Mouse (Mus musculus) lung, adult 2 months (tissue): Measurements from ENCODE around the gene Smyd3. TPM values are rescaled to one million over a fixed set of nuclear protein-coding genes. Genes with fewer than 3 reads are reported as not detected.

Experiments
- DNase-seq: peaks from one replicate; pipeline ENCODE4 v3.0.0; 2022
- H3K4me1 ChIP-seq: fragments of 200-500 bp; 2 replicates; pipeline ENCODE4 v1.6.1; 2011; ENCODE audit warnings: low read length; ENCODE audit not compliant: control insufficient read depth, insufficient read depth
- H3K4me3 ChIP-seq: fragments of 200-500 bp; replicated peaks from 2 replicates; pipeline ENCODE3; 2011; ENCODE audit warnings: low read depth, mild to moderate bottlenecking, control low read depth, low read length; ENCODE audit errors: extremely low read depth
- CTCF ChIP-seq: fragments of 200-500 bp; IDR thresholded peaks from 2 replicates; pipeline ENCODE4 v1.5.1; 2011; ENCODE audit warnings: mild to moderate bottlenecking, low read length, control low read depth; ENCODE audit not compliant: insufficient read depth
- POLR2A ChIP-seq: fragments of 200-500 bp; IDR thresholded peaks from 2 replicates; pipeline ENCODE4 v1.6.1; 2011; ENCODE audit warnings: low read depth, mild to moderate bottlenecking, control low read depth, low read length, borderline replicate concordance; ENCODE audit errors: extremely low read depth
- WGBS: fragments of 180-500 bp; shearing (Covaris S2); methylation state at CpG from one replicate; pipeline ENCODE4 v1.1.7; 2018; 5-methylcytosine and 5-hydroxymethylcytosine counted together
- polyA plus RNA-seq: library from polyadenylated mRNA; depleted of rRNA; stranded (reverse); fragments of >200 nt; gene quantifications from 2 replicates; pipeline ENCODE4 v1.2.3, GENCODE M21; 2012

Smyd3 gene
- polyA plus RNA-seq, 1 experiment, result 4.7 TPM

DNA sequence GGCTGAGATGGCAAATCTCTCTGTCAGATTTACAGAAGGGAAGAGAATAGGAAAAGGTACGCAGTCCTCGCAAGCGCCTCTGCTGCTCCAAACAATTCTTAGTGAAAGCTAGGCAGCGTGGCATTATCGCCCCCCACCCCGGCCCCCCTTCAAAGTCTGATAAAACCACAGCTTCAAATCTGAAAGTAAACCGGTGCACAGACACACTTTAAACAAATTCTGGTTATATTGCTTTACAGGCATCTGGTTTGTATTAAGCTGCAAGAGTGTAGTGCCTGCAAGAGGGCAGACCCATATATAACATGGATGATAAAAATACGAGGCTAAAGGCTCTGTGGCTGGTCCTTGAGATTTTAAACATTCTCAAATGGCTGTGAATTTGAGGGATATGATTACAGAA is 420.8 kb downstream of the Smyd3 start:
- DNase-seq, result no peak
- Histone ChIP-seq H3K4me1 (no peaks in the 10 kb centered on the region), H3K4me3 (no peak overlapping the region)
- no peak for TF ChIP-seq POLR2A
- TF ChIP-seq CTCF, result no peak
- WGBS, result 81% methylated on average over 8 of the region's 8 CpGs

DNA sequence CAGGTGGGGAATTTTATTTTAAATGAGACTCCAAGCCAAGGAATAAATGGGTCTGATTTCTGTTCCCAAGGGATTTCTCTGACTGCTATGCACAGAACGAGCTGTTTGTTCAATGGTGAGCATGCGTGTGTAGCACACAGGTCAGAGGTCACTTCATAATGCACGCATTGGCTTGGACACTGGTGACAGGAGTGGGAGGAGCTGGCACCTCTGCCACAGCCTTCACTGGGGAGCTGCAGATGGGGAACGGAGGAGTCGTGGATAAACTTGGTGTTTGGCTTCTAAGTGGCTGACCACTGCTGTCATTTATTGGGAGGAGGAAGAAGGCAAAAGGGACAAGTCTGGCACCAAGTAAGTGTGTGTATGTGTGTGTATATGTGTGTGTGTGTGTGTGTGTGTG is 421.5 kb downstream of the Smyd3 start:
- 53% methylated on average over 5 of the region's 5 CpGs for WGBS
- no peak for DNase-seq
- H3K4me3 ChIP-seq, result no peak overlapping the region
- TF ChIP-seq CTCF, result no peak
- TF ChIP-seq POLR2A, result no peak
- H3K4me1 ChIP-seq, result no peaks in the 10 kb centered on the region

DNA sequence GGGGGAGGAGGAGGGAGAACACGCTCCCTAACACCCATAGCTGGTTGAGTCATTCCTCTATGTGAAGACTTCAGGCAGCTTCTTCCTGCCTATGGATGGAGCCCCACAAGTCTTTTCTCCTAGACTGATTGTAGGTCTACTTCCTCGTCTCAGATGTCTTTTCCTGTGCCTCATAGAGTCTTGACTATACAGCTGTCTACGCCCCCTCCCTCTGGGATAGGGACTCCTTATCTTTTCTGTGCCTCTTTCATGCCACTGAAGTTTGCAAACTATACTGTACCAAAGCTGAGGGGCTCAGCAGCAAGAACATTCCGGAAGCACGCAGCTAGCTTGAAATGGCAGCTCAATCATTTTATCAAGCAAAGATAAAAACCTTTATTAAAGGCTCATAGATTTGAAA is 428.7 kb downstream of the Smyd3 start:
- H3K4me3 ChIP-seq, result no peak overlapping the region
- H3K4me1 ChIP-seq, result no peaks in the 10 kb centered on the region
- TF ChIP-seq POLR2A (no peak), CTCF (no peak)
- 84% methylated on average over 5 of the region's 5 CpGs for WGBS
- no peak for DNase-seq

DNA sequence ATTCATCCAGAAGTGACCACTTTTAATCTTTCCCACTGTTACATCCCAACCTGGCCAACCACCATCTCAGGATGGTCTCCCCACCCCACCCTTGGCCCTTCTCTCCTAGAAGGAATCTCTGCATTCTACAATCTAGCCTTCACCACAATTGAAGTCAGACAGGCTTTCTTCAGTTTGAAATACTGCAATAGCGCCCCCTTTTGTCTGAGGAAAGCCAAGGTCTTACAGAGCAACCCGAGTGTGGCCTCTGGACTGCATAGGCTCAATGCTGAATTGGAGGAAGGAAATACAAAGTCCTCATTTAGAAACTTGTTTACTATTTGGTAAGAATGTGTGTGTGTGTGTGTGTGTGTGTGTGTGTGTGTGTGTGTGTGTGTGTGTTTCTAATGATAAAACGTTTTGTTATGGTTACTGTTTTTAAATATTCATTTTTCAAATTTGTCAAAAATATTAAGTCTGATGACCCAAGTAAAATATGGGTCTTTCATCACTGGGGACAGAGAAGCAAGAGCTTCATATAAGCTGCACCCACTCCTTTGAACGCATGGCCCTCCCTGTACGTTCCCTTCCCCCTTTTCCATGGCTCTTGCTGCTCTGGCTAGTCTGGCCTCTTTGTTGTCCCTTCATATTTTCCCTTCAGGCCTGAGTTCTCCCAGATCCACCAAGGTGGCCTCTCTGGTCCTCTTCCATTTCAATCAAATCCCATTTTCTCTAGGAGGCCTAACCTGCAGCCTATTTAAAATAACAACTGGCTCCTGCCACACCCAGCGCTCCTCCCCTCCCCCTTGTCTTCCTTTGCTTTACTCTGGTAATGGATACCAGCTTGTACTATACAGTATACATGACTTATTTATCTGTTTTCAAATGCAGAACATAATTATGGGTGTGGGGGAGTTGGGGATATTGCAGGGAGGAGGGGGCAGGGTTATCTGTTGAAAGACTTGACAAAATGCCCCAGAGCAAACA is 430.5 kb downstream of the Smyd3 start:
- Histone ChIP-seq H3K4me1 (no peaks in the 10 kb centered on the region), H3K4me3 (no peak overlapping the region)
- TF ChIP-seq CTCF (peak; percentile 30; the same call in 1 of the 2 replicates), POLR2A (no peak)
- DNase-seq, result peak; percentile 10
- 44% methylated on average over 6 of the region's 6 CpGs for WGBS

DNA sequence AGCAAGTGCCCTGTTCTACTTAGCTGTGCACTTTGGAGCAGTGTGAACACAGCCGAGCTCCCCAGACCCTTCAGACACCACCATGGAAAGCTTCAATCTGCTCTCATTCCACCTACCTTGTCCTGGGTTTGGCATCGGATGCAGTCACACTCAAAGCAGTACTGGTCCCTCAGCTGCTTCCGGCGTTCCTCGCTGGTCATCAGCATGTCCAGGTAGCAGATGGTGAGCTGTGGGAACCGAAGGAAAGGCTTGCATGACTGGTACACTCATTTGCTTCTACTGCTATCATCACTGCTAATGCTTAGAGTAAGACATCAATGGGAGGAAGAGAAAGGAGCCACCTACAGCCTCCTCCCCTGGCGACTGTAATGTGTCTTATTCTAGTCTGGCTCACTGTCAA is 431.6 kb downstream of the Smyd3 start:
- H3K4me3 ChIP-seq, result no peak overlapping the region
- DNase-seq, result no peak
- 92% methylated on average over 7 of the region's 7 CpGs for WGBS
- H3K4me1 ChIP-seq, result no peaks in the 10 kb centered on the region
- TF ChIP-seq CTCF, result no peak
- TF ChIP-seq POLR2A, result no peak

DNA sequence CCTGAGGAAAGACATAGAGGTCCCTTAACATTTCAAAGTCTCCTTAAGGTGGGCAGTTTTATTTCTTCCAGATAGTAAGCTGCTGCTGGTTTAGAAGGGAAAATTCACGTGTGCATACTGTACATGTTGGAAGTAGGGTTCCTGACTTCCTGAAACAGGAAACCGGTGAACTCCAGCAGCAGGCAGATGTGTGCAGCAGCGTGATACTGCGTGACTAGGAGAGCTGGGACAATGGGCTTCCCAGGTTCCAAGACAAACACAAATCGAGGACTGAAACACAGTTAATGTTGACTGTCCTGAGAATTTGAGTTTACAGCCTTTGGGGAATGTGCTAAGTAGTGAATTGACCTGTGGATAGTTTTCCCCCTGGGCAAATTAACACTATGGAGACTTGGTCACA is 434.7 kb downstream of the Smyd3 start:
- no peak for TF ChIP-seq POLR2A
- no peak for TF ChIP-seq CTCF
- no peak for DNase-seq
- WGBS, result 52% methylated on average over 5 of the region's 5 CpGs

DNA sequence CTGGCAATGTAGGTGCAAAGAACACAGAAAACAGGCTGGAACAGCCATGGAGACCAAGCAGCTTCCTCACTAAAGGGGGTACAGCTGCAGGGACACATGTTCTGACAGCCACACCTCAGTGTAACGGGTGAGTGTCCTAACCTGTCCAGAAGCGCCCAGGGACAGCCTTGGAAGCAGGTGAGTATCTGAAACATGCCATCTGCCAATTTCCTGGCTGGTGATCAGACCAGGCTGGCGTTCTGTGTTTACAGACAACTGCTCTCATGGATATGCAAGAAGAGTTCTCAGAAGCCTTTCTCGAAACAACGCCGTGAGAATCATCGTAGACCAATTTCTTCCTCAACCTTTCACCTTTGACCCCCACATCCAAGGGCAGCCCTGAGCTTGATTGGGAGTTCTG is 444.0 kb downstream of the Smyd3 start:
- TF ChIP-seq CTCF (no peak), POLR2A (no peak)
- 79% methylated on average over 7 of the region's 7 CpGs for whole genome bisulfite sequencing
- Histone ChIP-seq H3K4me1 (no peaks in the 10 kb centered on the region), H3K4me3 (no peak overlapping the region)
- no peak for DNase-seq

More for the DNA sequence above, 434.7 kb downstream of the Smyd3 start:
- Histone ChIP-seq H3K4me3 (no peak overlapping the region), H3K4me1 (no peaks in the 10 kb centered on the region)

DNA sequence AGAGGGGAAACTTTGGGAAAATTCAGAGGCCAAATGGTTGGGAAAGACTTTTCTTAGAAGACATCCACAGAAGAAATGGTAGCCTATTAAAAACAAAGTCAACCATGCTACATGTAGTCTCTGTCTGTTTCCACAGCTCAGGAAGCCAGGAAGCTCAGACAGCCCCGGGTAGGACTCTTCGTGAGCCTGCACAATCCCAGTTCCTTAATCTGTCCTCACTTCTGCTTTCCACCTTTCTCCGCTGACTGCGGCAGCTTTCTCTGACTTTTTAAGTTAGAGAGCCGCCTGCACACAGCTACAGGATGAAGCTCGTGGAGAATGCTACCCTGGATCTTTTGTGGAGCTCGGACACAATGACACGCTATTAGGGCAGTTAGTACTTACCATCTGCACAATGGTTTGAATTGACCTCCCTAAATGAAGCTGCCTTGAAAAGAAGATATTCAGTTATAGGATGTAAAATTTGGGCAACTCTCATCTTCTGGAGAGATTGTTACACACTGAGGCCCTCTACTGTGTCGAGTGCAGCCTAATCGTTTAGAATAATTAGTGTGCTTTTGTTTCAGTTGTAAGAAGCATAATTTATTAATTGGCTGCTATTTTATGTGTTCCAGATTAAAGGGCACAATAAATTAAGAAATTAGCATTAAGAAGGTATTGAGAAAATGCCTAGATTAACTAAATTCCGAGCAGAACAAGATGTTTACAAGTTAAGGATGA is 444.7 kb downstream of the Smyd3 start:
- no peak overlapping the region for H3K4me3 ChIP-seq
- WGBS, result 76% methylated on average over 11 of the region's 11 CpGs
- TF ChIP-seq POLR2A (no peak), CTCF (no peak)
- no peak for DNase-seq
- no peaks in the 10 kb centered on the region for H3K4me1 ChIP-seq

DNA sequence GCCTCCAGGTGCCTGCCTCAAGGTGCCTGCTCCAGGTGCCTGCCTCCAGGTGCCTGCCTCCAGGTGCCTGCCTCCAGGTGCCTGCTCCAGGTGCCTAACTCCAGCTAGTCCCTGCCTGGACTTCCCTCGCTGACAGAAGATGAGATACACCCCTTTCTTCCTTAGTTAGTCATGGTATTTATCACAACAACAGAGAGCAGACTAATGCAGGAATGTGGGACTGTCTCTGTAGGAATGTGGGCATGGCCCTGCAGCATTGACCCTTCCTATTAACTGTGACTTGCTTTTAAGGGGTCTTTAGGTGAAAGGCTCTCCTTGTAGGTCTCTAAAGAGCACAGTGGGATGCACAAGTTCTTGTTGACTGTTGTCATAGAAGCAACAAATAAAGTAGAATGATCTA is 445.4 kb downstream of the Smyd3 start:
- TF ChIP-seq CTCF (no peak), POLR2A (no peak)
- no peak overlapping the region for H3K4me3 ChIP-seq
- no peak for DNase-seq
- 44% methylated on average over 1 of the region's 1 CpGs for WGBS
- no peaks in the 10 kb centered on the region for H3K4me1 ChIP-seq
